Mouse (Mus musculus): Measurements from ENCODE around the gene Acsf3. TPM values are rescaled to one million over a fixed set of nuclear protein-coding genes. Genes with fewer than 3 reads are reported as not detected.
A peak's percentile ranks its signal among the peaks of the same experiment; 100 is the strongest.

The Acsf3 gene
- polyA plus RNA-seq, 1 experiment from 2014 or later = 16.1 TPM

DNA sequence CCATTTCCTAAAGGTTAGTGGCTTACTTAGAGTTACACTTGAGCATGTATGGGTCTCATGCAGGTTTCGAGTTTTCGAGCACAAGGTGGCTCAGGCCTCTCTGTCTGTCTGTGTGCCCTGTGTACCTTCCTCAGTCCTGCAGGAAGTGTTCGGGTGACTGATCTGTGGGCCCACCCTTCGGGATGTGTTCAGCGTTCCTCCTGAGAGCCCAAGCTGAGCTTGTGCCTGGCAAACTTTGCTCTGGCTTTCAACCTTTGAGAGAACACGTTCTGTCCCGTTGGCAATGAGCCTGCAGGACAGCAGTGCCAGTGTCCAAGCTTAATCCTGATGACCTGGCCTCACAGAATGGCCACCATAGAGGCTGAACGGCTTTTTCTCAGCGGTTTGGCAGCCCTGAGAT, 49.7 kb downstream of the Acsf3 start:
- Histone ChIP-seq H3K36me3 (ENCODE audit: control insufficient read depth, insufficient read depth, low read length) (no peaks in the 10 kb centered on the region), H3K9ac (ENCODE audit: low read length) (no peak overlapping the region), H3K4me3 (ENCODE audit: low read depth, low read length) (no peak overlapping the region), H3K4me2 (ENCODE audit: low read depth, severe bottlenecking) (no peak overlapping the region), H3K27me3 (ENCODE audit: control insufficient read depth, insufficient read depth, low read length) (no peaks in the 10 kb centered on the region), H3K27ac (replicated peaks; ENCODE audit: low read depth, low read length) (0 out of 2 replicates have a peak overlapping the region, but pooled peaks have one; percentile 26), H3K9me3 (ENCODE audit: control insufficient read depth, low read length) (no peaks in the 10 kb centered on the region), H3K4me1 (ENCODE audit: control insufficient read depth, insufficient read depth, low read length) (peaks cover 15% of the 10 kb centered on the region; the same call in 1 of the 2 replicates)
- whole genome bisulfite sequencing = 81% methylated on average over 9 of the region's 9 CpGs
- DNase-seq (ENCODE audit: low spot score) (no peak), ATAC-seq (ENCODE audit: insufficient number of reproducible peaks, low FRiP score, low TSS enrichment, low read depth) (no peak)

DNA sequence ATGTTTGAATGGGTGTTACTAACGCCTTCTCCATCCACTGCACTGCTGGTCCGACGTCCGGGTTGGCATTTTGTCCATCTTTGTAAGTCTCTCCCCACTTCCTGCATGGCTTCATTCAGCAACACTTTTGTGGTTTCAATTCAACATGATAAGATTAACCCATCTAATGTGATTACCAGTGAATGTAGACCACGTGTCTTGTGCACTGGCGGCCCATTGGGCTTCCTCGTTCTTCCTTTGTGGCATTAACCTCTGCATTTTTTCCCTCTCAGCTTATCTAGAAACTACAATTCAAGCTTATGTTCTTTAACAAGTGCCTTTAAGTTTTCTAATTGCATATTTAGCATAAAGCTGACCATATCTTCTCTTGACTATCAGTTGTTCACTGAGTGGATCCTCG, 50.1 kb downstream of the Acsf3 start:
- WGBS = 88% methylated on average over 8 of the region's 8 CpGs
- Histone ChIP-seq H3K4me1 (ENCODE audit: control insufficient read depth, insufficient read depth, low read length) (peaks cover 15% of the 10 kb centered on the region; the same call in 1 of the 2 replicates), H3K36me3 (ENCODE audit: control insufficient read depth, insufficient read depth, low read length) (no peaks in the 10 kb centered on the region), H3K9ac (ENCODE audit: low read length) (no peak overlapping the region), H3K9me3 (ENCODE audit: control insufficient read depth, low read length) (no peaks in the 10 kb centered on the region), H3K4me2 (ENCODE audit: low read depth, severe bottlenecking) (no peak overlapping the region), H3K4me3 (ENCODE audit: low read depth, low read length) (no peak overlapping the region), H3K27me3 (ENCODE audit: control insufficient read depth, insufficient read depth, low read length) (no peaks in the 10 kb centered on the region), H3K27ac (replicated peaks; ENCODE audit: low read depth, low read length) (no peak overlapping the region)
- DNase-seq (ENCODE audit: low spot score) = no peak
- ATAC-seq (ENCODE audit: insufficient number of reproducible peaks, low FRiP score, low TSS enrichment, low read depth) = no peak

DNA sequence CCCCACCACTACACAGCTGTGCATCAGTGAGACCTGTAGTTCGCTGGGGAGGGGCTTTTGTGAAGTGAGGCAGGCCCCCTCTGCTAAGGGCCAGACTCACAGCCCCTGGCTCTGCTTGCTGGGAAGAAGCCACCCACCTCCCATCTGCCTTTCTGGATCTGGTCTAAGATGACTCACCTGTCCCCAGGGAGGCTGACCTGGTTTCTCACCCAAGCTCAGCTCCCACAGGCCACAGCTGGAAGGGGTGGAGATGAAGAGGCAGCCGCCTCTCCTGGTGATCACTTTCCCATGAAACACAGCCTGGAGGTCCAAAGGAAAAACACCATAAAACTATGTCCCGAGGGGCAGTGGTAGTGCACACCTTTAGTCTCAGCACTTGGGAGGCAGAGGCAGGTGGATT, 54.1 kb downstream of the Acsf3 start:
- WGBS = 79% methylated on average over 3 of the region's 3 CpGs
- Histone ChIP-seq H3K36me3 (ENCODE audit: control insufficient read depth, insufficient read depth, low read length) (no peaks in the 10 kb centered on the region), H3K9me3 (ENCODE audit: control insufficient read depth, low read length) (no peaks in the 10 kb centered on the region), H3K4me2 (ENCODE audit: low read depth, severe bottlenecking) (no peak overlapping the region), H3K4me3 (ENCODE audit: low read depth, low read length) (no peak overlapping the region), H3K27ac (replicated peaks; ENCODE audit: low read depth, low read length) (no peak overlapping the region), H3K4me1 (ENCODE audit: control insufficient read depth, insufficient read depth, low read length) (peaks cover 12% of the 10 kb centered on the region; the same call in 1 of the 2 replicates), H3K27me3 (ENCODE audit: control insufficient read depth, insufficient read depth, low read length) (no peaks in the 10 kb centered on the region), H3K9ac (ENCODE audit: low read length) (no peak overlapping the region)
- DNase-seq (ENCODE audit: low spot score) (no peak), ATAC-seq (ENCODE audit: insufficient number of reproducible peaks, low FRiP score, low TSS enrichment, low read depth) (no peak)

DNA sequence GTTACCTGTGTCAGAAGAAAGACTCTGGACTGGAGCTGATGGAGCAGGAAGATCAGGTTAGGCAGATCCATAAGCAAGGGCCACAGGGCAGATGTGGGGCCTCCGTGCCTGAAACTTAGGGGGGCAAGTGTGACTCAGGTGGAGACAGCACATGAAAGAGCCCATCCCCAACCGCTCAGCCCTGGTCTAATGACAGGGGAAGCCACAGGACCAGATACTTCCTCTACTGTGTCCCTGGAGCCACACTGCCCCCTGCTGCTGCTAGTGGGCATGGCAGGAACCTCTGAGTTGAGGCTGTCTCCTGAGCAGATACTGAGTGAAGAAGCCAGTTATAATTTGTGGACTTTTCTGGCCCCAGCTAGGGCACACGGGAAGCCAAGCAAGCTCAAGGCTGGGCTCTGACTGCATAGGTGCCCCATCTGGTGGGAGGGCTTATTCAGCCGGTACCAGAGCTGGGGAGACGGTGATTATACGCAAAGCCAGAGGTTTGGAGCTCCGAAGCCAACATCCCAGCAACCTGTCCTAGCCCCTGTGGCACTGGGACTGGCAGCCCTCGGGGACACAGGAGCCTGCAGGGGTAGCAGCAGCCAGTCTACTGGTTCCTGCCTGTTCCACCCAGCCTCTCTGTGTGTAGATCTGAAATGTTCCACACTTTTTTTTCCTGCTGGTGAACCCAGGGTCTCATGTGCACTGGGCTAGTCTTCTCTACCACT, 55.2 kb downstream of the Acsf3 start:
- Histone ChIP-seq H3K27ac (replicated peaks; ENCODE audit: low read depth, low read length) (no peak overlapping the region), H3K36me3 (ENCODE audit: control insufficient read depth, insufficient read depth, low read length) (no peaks in the 10 kb centered on the region), H3K4me1 (ENCODE audit: control insufficient read depth, insufficient read depth, low read length) (0 out of 2 replicates have a peak, but pooled peaks cover 4% of the 10 kb centered on the region), H3K4me2 (ENCODE audit: low read depth, severe bottlenecking) (no peak overlapping the region), H3K4me3 (ENCODE audit: low read depth, low read length) (no peak overlapping the region), H3K9ac (ENCODE audit: low read length) (no peak overlapping the region), H3K9me3 (ENCODE audit: control insufficient read depth, low read length) (no peaks in the 10 kb centered on the region), H3K27me3 (ENCODE audit: control insufficient read depth, insufficient read depth, low read length) (no peaks in the 10 kb centered on the region)
- ATAC-seq (ENCODE audit: insufficient number of reproducible peaks, low FRiP score, low TSS enrichment, low read depth) (peak; percentile 42; the same call in 1 of the 2 replicates), DNase-seq (ENCODE audit: low spot score) (peak; percentile 95)
- 45% methylated on average over 8 of the region's 8 CpGs for WGBS

DNA sequence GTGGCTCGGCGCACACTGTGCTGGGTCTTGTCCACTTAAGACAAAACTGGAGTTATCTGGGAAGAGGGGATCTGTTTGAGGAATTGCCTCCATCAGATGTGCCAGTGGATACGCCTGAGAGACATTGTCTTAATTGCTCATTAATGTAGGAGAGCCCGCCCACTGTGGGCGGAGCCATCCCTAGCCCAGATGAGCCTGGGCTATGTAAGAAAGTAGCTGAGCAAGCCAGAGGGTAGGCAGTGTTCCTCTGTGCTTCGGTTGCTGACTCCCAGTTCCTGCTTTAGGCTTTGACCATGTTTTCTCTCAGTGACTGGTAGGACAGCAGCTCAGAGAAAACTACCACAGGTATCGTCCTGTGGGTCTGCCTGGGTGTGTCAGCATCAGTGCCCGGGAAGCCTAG, 59.1 kb downstream of the Acsf3 start:
- no peak overlapping the region for H3K4me3 ChIP-seq (ENCODE audit: low read depth, low read length)
- H3K4me2 ChIP-seq (ENCODE audit: low read depth, severe bottlenecking) = no peak overlapping the region
- no peaks in the 10 kb centered on the region for H3K4me1 ChIP-seq (ENCODE audit: control insufficient read depth, insufficient read depth, low read length)
- 88% methylated on average over 8 of the region's 8 CpGs for WGBS
- no peak for ATAC-seq (ENCODE audit: insufficient number of reproducible peaks, low FRiP score, low TSS enrichment, low read depth)
- DNase-seq (ENCODE audit: low spot score) = no peak
- H3K27ac ChIP-seq (replicated peaks; ENCODE audit: low read depth, low read length) = no peak overlapping the region
- H3K9ac ChIP-seq (ENCODE audit: low read length) = no peak overlapping the region
- H3K36me3 ChIP-seq (ENCODE audit: control insufficient read depth, insufficient read depth, low read length) = no peaks in the 10 kb centered on the region
- no peaks in the 10 kb centered on the region for H3K27me3 ChIP-seq (ENCODE audit: control insufficient read depth, insufficient read depth, low read length)
- H3K9me3 ChIP-seq (ENCODE audit: control insufficient read depth, low read length) = no peaks in the 10 kb centered on the region

DNA sequence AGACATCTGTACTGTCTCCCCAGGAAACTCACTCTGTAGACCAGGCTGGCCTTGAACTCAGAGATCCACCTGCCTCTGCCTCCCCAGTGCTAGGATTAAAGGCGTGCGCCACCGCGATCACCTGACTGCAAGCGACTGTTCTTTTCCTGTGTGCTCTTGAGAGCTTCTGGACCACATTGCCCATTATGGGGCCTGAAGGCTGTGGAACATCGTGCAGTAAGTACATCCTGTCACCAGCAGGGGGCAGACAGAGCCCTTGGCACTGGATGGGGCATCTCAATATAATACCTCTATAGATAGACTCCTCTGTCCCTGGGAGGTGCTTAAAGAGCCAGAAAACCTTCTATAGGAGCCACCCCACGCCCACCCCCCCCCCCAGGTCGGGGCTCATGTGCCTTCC, 59.7 kb downstream of the Acsf3 start:
- no peak for ATAC-seq (ENCODE audit: insufficient number of reproducible peaks, low FRiP score, low TSS enrichment, low read depth)

DNA sequence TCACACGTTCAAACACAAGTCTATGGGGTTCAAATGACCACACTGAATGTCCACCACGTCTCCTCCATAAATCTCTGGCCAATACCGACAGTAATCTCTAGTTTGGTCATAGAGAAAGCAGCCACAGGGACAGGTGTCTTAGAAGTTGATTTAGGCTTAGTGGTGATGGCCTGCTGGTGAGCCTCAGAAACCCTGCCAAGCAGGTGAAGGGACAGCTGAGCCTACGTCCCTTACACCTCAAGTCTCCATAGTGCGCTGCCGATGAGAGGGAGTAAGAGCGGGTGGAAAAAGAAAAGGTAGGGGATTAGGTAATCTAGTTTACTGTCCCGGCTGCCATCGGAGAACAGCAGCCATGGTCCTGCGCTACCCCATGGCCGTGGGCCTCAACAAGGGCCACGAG, 60.9 kb downstream of the Acsf3 start:
- Histone ChIP-seq H3K27ac (replicated peaks; ENCODE audit: low read depth, low read length) (no peak overlapping the region), H3K9ac (ENCODE audit: low read length) (no peak overlapping the region), H3K36me3 (ENCODE audit: control insufficient read depth, insufficient read depth, low read length) (no peaks in the 10 kb centered on the region), H3K4me2 (ENCODE audit: low read depth, severe bottlenecking) (no peak overlapping the region), H3K4me3 (ENCODE audit: low read depth, low read length) (no peak overlapping the region), H3K9me3 (ENCODE audit: control insufficient read depth, low read length) (no peaks in the 10 kb centered on the region), H3K27me3 (ENCODE audit: control insufficient read depth, insufficient read depth, low read length) (no peaks in the 10 kb centered on the region), H3K4me1 (ENCODE audit: control insufficient read depth, insufficient read depth, low read length) (no peaks in the 10 kb centered on the region)
- ATAC-seq (ENCODE audit: insufficient number of reproducible peaks, low FRiP score, low TSS enrichment, low read depth) (no peak), DNase-seq (ENCODE audit: low spot score) (no peak)
- WGBS = 86% methylated on average over 12 of the region's 12 CpGs

More for the DNA sequence above, 59.7 kb downstream of the Acsf3 start:
- H3K36me3 ChIP-seq (ENCODE audit: control insufficient read depth, insufficient read depth, low read length) = no peaks in the 10 kb centered on the region
- no peak overlapping the region for H3K9ac ChIP-seq (ENCODE audit: low read length)
- DNase-seq (ENCODE audit: low spot score) = peak; percentile 83
- H3K4me1 ChIP-seq (ENCODE audit: control insufficient read depth, insufficient read depth, low read length) = no peaks in the 10 kb centered on the region
- no peaks in the 10 kb centered on the region for H3K9me3 ChIP-seq (ENCODE audit: control insufficient read depth, low read length)
- no peak overlapping the region for H3K4me2 ChIP-seq (ENCODE audit: low read depth, severe bottlenecking)
- H3K27me3 ChIP-seq (ENCODE audit: control insufficient read depth, insufficient read depth, low read length) = no peaks in the 10 kb centered on the region
- no peak overlapping the region for H3K4me3 ChIP-seq (ENCODE audit: low read depth, low read length)
- H3K27ac ChIP-seq (replicated peaks; ENCODE audit: low read depth, low read length) = no peak overlapping the region
- 29% methylated on average over 8 of the region's 8 CpGs for WGBS

DNA sequence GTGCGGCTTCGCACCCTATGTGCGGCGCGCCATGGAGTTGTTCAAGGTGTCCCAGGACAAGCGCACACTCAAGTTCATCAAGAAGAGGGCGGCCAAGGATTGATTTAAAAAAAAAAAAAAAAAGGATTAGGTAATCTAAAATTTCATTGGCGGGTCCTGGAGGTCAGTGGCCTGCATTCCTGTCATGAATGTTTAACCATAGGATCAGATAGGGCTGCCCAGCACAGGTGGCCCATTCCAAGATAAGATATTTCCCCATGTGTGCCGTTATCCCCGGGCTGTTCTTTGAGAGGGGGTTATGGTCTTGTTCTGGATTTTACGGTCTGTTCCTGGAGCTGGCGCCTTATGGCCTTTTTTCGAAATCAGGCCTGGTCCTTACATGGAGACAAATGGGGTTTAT, 61.4 kb downstream of the Acsf3 start:
- no peak overlapping the region for H3K4me3 ChIP-seq (ENCODE audit: low read depth, low read length)
- H3K9me3 ChIP-seq (ENCODE audit: control insufficient read depth, low read length) = no peaks in the 10 kb centered on the region
- no peaks in the 10 kb centered on the region for H3K4me1 ChIP-seq (ENCODE audit: control insufficient read depth, insufficient read depth, low read length)
- DNase-seq (ENCODE audit: low spot score) (no peak), ATAC-seq (ENCODE audit: insufficient number of reproducible peaks, low FRiP score, low TSS enrichment, low read depth) (no peak)
- H3K36me3 ChIP-seq (ENCODE audit: control insufficient read depth, insufficient read depth, low read length) = no peaks in the 10 kb centered on the region
- no peak overlapping the region for H3K9ac ChIP-seq (ENCODE audit: low read length)
- no peak overlapping the region for H3K4me2 ChIP-seq (ENCODE audit: low read depth, severe bottlenecking)
- H3K27me3 ChIP-seq (ENCODE audit: control insufficient read depth, insufficient read depth, low read length) = no peaks in the 10 kb centered on the region
- WGBS = 89% methylated on average over 13 of the region's 13 CpGs
- H3K27ac ChIP-seq (replicated peaks; ENCODE audit: low read depth, low read length) = no peak overlapping the region

DNA sequence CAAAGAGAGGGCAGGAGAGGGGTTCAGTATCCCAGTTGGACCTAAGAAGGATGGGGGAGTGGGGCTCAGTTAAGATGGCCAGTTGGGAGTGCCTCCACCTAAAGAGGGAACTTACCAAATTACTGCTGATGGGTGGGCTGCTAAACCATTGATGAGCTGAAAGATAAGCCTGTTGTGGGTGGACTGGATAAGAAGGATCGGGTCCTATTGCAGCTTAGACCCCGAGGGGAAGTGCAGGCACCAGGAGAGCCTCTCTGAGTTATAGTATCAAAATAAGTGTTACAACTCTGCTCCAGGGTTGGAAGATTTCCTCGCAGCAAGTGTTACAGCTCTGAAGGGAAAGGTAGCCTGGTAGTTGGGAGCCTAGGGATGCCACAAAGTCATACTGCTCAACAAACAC, 68.9 kb downstream of the Acsf3 start:
- H3K4me1 ChIP-seq (ENCODE audit: control insufficient read depth, insufficient read depth, low read length) = 0 out of 2 replicates have a peak, but pooled peaks cover 2% of the 10 kb centered on the region
- no peaks in the 10 kb centered on the region for H3K9me3 ChIP-seq (ENCODE audit: control insufficient read depth, low read length)
- 0 out of 2 replicates have a peak, but pooled peaks cover 3% of the 10 kb centered on the region for H3K27me3 ChIP-seq (ENCODE audit: control insufficient read depth, insufficient read depth, low read length)
- DNase-seq (ENCODE audit: low spot score) (no peak), ATAC-seq (ENCODE audit: insufficient number of reproducible peaks, low FRiP score, low TSS enrichment, low read depth) (no peak)
- no peak overlapping the region for H3K27ac ChIP-seq (replicated peaks; ENCODE audit: low read depth, low read length)
- WGBS = 64% methylated on average over 3 of the region's 3 CpGs
- H3K36me3 ChIP-seq (ENCODE audit: control insufficient read depth, insufficient read depth, low read length) = no peaks in the 10 kb centered on the region
- no peak overlapping the region for H3K4me2 ChIP-seq (ENCODE audit: low read depth, severe bottlenecking)
- no peak overlapping the region for H3K4me3 ChIP-seq (ENCODE audit: low read depth, low read length)
- H3K9ac ChIP-seq (ENCODE audit: low read length) = no peak overlapping the region
